11 mouse cellular contexts compared by ENCODE assay signal in the genomic region with DNA sequence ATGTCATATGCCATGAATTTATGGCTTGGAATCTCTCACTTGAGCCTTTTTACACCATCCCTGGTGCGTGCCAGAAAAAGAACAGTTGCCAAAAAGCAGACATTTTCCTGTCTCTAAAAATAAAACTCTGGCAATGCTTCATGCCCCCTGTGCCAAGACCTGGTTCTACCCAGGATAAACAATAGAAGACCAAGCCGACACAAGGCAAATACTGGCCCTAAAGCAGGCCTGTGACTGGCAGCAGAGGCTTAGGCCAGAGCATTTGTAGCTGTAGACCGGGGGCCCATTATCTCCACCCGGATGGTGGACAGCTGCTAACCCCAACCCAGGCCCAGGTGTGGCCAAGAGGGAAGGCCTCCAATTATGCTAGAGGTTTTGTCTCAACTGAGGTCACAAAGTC. TPM values are rescaled to one million over a fixed set of nuclear protein-coding genes. Genes with fewer than 3 reads are reported as not detected.
DNase-seq lines count a peak whose midpoint lies in the region; ATAC-seq and TF ChIP-seq lines count a peak whose summit lies in the region.
"Had no signal": no experiment of that assay in that cellular context is flagged by ENCODE, and none has a peak within 500 bp of the region (broad histone marks: within the 10 kb centered on the region; RNA-seq: fewer than 3 reads in every experiment).

No protein-coding gene starts in this region.

- no peaks in the 10 kb centered on the region for H3K36me3 ChIP-seq in forebrain, postnatal 0 days (ENCODE audit: insufficient read depth)
- H3K36me3 ChIP-seq in forebrain, embryonic 11.5 days (ENCODE audit: control insufficient read depth, insufficient read depth, low read length), result no peaks in the 10 kb centered on the region
- H3K36me3 ChIP-seq in embryonic facial prominence, embryonic 15.5 days, result no peaks in the 10 kb centered on the region
- H3K36me3 ChIP-seq in limb, embryonic 10.5 days, result no peaks in the 10 kb centered on the region

- H3K4me1 ChIP-seq in forebrain, postnatal 0 days (ENCODE audit: insufficient read depth), result peaks cover 20% of the 10 kb centered on the region
- peaks cover 13% of the 10 kb centered on the region for H3K4me1 ChIP-seq in forebrain, embryonic 11.5 days (replicated peaks; ENCODE audit: control insufficient read depth, insufficient read depth, low read length)
- peaks cover 58% of the 10 kb centered on the region for H3K4me1 ChIP-seq in embryonic facial prominence, embryonic 15.5 days
- peaks cover 52% of the 10 kb centered on the region for H3K4me1 ChIP-seq in limb, embryonic 10.5 days

- H3K27me3 ChIP-seq in forebrain, postnatal 0 days (ENCODE audit: insufficient read depth, low read length), result no peaks in the 10 kb centered on the region
- H3K27me3 ChIP-seq in forebrain, embryonic 11.5 days (ENCODE audit: control insufficient read depth, insufficient read depth, low read length), result no peaks in the 10 kb centered on the region
- H3K27me3 ChIP-seq in Patski, result no peaks in the 10 kb centered on the region
- no peaks in the 10 kb centered on the region for H3K27me3 ChIP-seq in embryonic facial prominence, embryonic 15.5 days
- H3K27me3 ChIP-seq in limb, embryonic 10.5 days (ENCODE audit: low read depth, poor library complexity, severe bottlenecking), result no peaks in the 10 kb centered on the region
- H3K27me3 ChIP-seq: CH12.LX had no signal

- intact Hi-C loops in left cerebral cortex, postnatal 36 days (cut with DNase I), result no loop called here

- DNase-seq in forebrain, postnatal 0 days, result peak; percentile 44
- no peak for DNase-seq in forebrain, embryonic 11.5 days (ENCODE audit: low spot score)
- DNase-seq in Patski (ENCODE audit: low read depth, low spot score), result peak; percentile 62
- no peak for DNase-seq in limb, embryonic 10.5 days (ENCODE audit: low spot score)
- no peak for DNase-seq in layer of hippocampus, postnatal 36 days
- DNase-seq in left cerebral cortex, postnatal 36 days (ENCODE audit: low spot score in 2 of 2), result no peak

- in situ Hi-C loops in Patski (cut with MboI; ENCODE audit: low pct_unique_long_range_greater_than_20kb), result no loop called here

- H3K9ac ChIP-seq in forebrain, postnatal 0 days, result no peak overlapping the region
- H3K9ac ChIP-seq in forebrain, embryonic 11.5 days (ENCODE audit: low read length), result no peak overlapping the region
- no peak overlapping the region for H3K9ac ChIP-seq in embryonic facial prominence, embryonic 15.5 days

- ATAC-seq in forebrain, postnatal 0 days, result no peak
- ATAC-seq in forebrain, embryonic 11.5 days (replicated peaks; ENCODE audit: low FRiP score), result no peak
- ATAC-seq in Patski, result no peak
- ATAC-seq in embryonic facial prominence, embryonic 15.5 days (ENCODE audit: insufficient number of reproducible peaks, low FRiP score, low TSS enrichment, low read depth), result no peak
- ATAC-seq in erythroid progenitor cell, adult 5-6 weeks (replicated peaks; ENCODE audit: low FRiP score, poor library complexity, severe bottlenecking), result no peak

- no peak overlapping the region for H3K4me3 ChIP-seq in forebrain, postnatal 0 days (ENCODE audit: low read depth, low read length)
- H3K4me3 ChIP-seq in forebrain, embryonic 11.5 days (ENCODE audit: low read depth, low read length), result no peak overlapping the region
- no peak overlapping the region for H3K4me3 ChIP-seq in embryonic facial prominence, embryonic 15.5 days (replicated peaks)
- H3K4me3 ChIP-seq in limb, embryonic 10.5 days, result no peak overlapping the region

- no peak overlapping the region for H3K27ac ChIP-seq in forebrain, postnatal 0 days (ENCODE audit: low read depth, low read length)
- no peak overlapping the region for H3K27ac ChIP-seq in forebrain, embryonic 11.5 days (ENCODE audit: low read depth, low read length)
- peak overlapping the region; percentile 99 for H3K27ac ChIP-seq in embryonic facial prominence, embryonic 15.5 days (replicated peaks)
- H3K27ac ChIP-seq in limb, embryonic 10.5 days, result peak overlapping the region; percentile 92

- no peaks in the 10 kb centered on the region for H3K9me3 ChIP-seq in forebrain, postnatal 0 days (ENCODE audit: low read length)
- no peaks in the 10 kb centered on the region for H3K9me3 ChIP-seq in forebrain, embryonic 11.5 days (ENCODE audit: control insufficient read depth, low read length)
- no peaks in the 10 kb centered on the region for H3K9me3 ChIP-seq in embryonic facial prominence, embryonic 15.5 days (replicated peaks)
- H3K9me3 ChIP-seq in limb, embryonic 10.5 days (replicated peaks), result no peaks in the 10 kb centered on the region

- POLR2A ChIA-PET in Patski (lab: Charles Lee), result interaction anchor here (1.3 kb wide), 1 partner anchor 52 kb away, joined by 3 read pairs; no protein-coding TSS in a partner anchor

- no peak for TF ChIP-seq CTCF in forebrain, postnatal 0 days (IDR thresholded peaks at IDR 0.05; ENCODE audit: low read depth)
- no peak for TF ChIP-seq CTCF in Patski (IDR thresholded peaks at IDR 0.05)

- no peak overlapping the region for H3K4me2 ChIP-seq in forebrain, postnatal 0 days (ENCODE audit: low read depth)
- no peak overlapping the region for H3K4me2 ChIP-seq in forebrain, embryonic 11.5 days (ENCODE audit: low read depth, low read length, severe bottlenecking)
- no peak overlapping the region for H3K4me2 ChIP-seq in embryonic facial prominence, embryonic 15.5 days (replicated peaks)

- CTCF ChIA-PET in Patski (lab: Charles Lee), result no interaction called here

- WGBS in forebrain, postnatal 0 days, result 37% methylated on average over 4 of the region's 4 CpGs
- WGBS in forebrain, embryonic 11.5 days, result 83% methylated on average over 4 of the region's 4 CpGs
- WGBS in embryonic facial prominence, embryonic 15.5 days, result 44% methylated on average over 4 of the region's 4 CpGs
- WGBS in limb, embryonic 10.5 days, result 84% methylated on average over 4 of the region's 4 CpGs

RNA-seq across cellular contexts. Expression of a gene that starts 41.5 kb away (rescaled TPM):
- not detected in 2 replicates for total RNA-seq in forebrain, postnatal 0 days (2014; rRNA removed)
- not detected in 2 replicates for polyA plus RNA-seq in forebrain, postnatal 0 days (2015; fragmentation: Nextera tagmentation; extraction: Ambion mirVana)
- not detected in 2 replicates for polyA plus RNA-seq in forebrain, embryonic 11.5 days (2014; fragmentation: Nextera tagmentation; extraction: Ambion mirVana)
- 0.06 TPM for polyA plus RNA-seq in Patski (2021)
- not detected in 2 replicates for polyA plus RNA-seq in embryonic facial prominence, embryonic 15.5 days (2015; fragmentation: Nextera tagmentation; extraction: Ambion mirVana)
- polyA plus RNA-seq in limb, embryonic 10.5 days (2016; fragmentation: Nextera tagmentation; extraction: Ambion mirVana), result not detected in 2 replicates
- not detected for total RNA-seq in layer of hippocampus, postnatal 36 days (2021)
- not detected in 2 replicates for total RNA-seq in erythroid progenitor cell, adult 5-6 weeks (2015; ENCODE audit: low replicate concordance)
- not detected in 2 replicates for total RNA-seq in erythroid progenitor cell, adult 5-6 weeks (2017; ENCODE audit: low replicate concordance)
- total RNA-seq in left cerebral cortex, postnatal 36 days (2021), result not detected
- total RNA-seq: CH12.LX had no signal
- polyA plus RNA-seq: lung, embryonic 16.5 days; spleen, adult 2 months had no signal

Comparison
In these comparisons a context has a peak if more than half of its experiments do, and no peak if none do; other contexts are left out.
1. DNase-seq: peak in forebrain, postnatal 0 days (single experiment) and Patski (single experiment); none in forebrain, embryonic 11.5 days (single experiment), limb, embryonic 10.5 days (single experiment), layer of hippocampus, postnatal 36 days (0 of 2) and left cerebral cortex, postnatal 36 days (0 of 2).
2. H3K27ac ChIP-seq: peak in embryonic facial prominence, embryonic 15.5 days (single experiment) and limb, embryonic 10.5 days (single experiment); none in forebrain, postnatal 0 days (single experiment) and forebrain, embryonic 11.5 days (single experiment).